Mouse (Mus musculus): ENCODE results near the gene Fam185a. TPM values are rescaled to one million over a fixed set of nuclear protein-coding genes. Genes with fewer than 3 reads are reported as not detected.

The Fam185a gene
- polyA plus RNA-seq, 1 experiment: 2.6 TPM

GRCm38 (mm10) chr5:21485197-21485829 is 60.6 kb downstream of the Fam185a start:
- no peak overlapping the region for H3K4me3 ChIP-seq (ENCODE audit: insufficient read depth, low read depth, low read length)
- H3K27me3 ChIP-seq (replicated peaks; ENCODE audit: control insufficient read depth, insufficient read depth, low read length): no peaks in the 10 kb centered on the region
- H3K4me1 ChIP-seq (ENCODE audit: control insufficient read depth, insufficient read depth, low read length): no peaks in the 10 kb centered on the region
- 93% methylated on average over 8 of the region's 8 CpGs for WGBS
- no peaks in the 10 kb centered on the region for H3K36me3 ChIP-seq (ENCODE audit: control insufficient read depth, insufficient read depth, low read length)
- TF ChIP-seq CTCF (conservative IDR thresholded peaks at IDR 0.05; ENCODE audit: insufficient read depth, insufficient read length, low read depth, low read length): no peak
- no peak for TF ChIP-seq POLR2A (IDR thresholded peaks at IDR 0.05; ENCODE audit: low read depth, low read length)
- no peak for DNase-seq
- no peak overlapping the region for H3K27ac ChIP-seq (ENCODE audit: insufficient read depth, low read depth, low read length)

- Histone ChIP-seq H3K27ac (ENCODE audit: insufficient read depth, low read depth, low read length) (no peak overlapping the region), H3K27me3 (replicated peaks; ENCODE audit: control insufficient read depth, insufficient read depth, low read length) (no peaks in the 10 kb centered on the region), H3K36me3 (ENCODE audit: control insufficient read depth, insufficient read depth, low read length) (no peaks in the 10 kb centered on the region), H3K4me3 (ENCODE audit: insufficient read depth, low read depth, low read length) (no peak overlapping the region), H3K4me1 (ENCODE audit: control insufficient read depth, insufficient read depth, low read length) (no peaks in the 10 kb centered on the region)
- WGBS: 67% methylated on average over 5 of the region's 5 CpGs
- DNase-seq: no peak
- TF ChIP-seq CTCF (conservative IDR thresholded peaks at IDR 0.05; ENCODE audit: insufficient read depth, insufficient read length, low read depth, low read length) (no peak), POLR2A (IDR thresholded peaks at IDR 0.05; ENCODE audit: low read depth, low read length) (no peak)
These were observed 62.0 kb downstream of the Fam185a start for GRCm38 (mm10) chr5:21486798-21487197.

- WGBS: 76% methylated on average over 3 of the region's 3 CpGs
- TF ChIP-seq POLR2A (IDR thresholded peaks at IDR 0.05; ENCODE audit: low read depth, low read length): no peak
- TF ChIP-seq CTCF (conservative IDR thresholded peaks at IDR 0.05; ENCODE audit: insufficient read depth, insufficient read length, low read depth, low read length): no peak
- H3K27me3 ChIP-seq (replicated peaks; ENCODE audit: control insufficient read depth, insufficient read depth, low read length): no peaks in the 10 kb centered on the region
- no peak for DNase-seq
- no peaks in the 10 kb centered on the region for H3K36me3 ChIP-seq (ENCODE audit: control insufficient read depth, insufficient read depth, low read length)
- no peak overlapping the region for H3K27ac ChIP-seq (ENCODE audit: insufficient read depth, low read depth, low read length)
- no peaks in the 10 kb centered on the region for H3K4me1 ChIP-seq (ENCODE audit: control insufficient read depth, insufficient read depth, low read length)
- H3K4me3 ChIP-seq (ENCODE audit: insufficient read depth, low read depth, low read length): no peak overlapping the region
These were observed 62.5 kb downstream of the Fam185a start for GRCm38 (mm10) chr5:21487306-21487705.

- Histone ChIP-seq H3K27ac (ENCODE audit: insufficient read depth, low read depth, low read length) (no peak overlapping the region), H3K36me3 (ENCODE audit: control insufficient read depth, insufficient read depth, low read length) (no peaks in the 10 kb centered on the region), H3K27me3 (replicated peaks; ENCODE audit: control insufficient read depth, insufficient read depth, low read length) (no peaks in the 10 kb centered on the region), H3K4me3 (ENCODE audit: insufficient read depth, low read depth, low read length) (no peak overlapping the region), H3K4me1 (ENCODE audit: control insufficient read depth, insufficient read depth, low read length) (no peaks in the 10 kb centered on the region)
- 90% methylated on average over 3 of the region's 3 CpGs for WGBS
- no peak for TF ChIP-seq POLR2A (IDR thresholded peaks at IDR 0.05; ENCODE audit: low read depth, low read length)
- TF ChIP-seq CTCF (conservative IDR thresholded peaks at IDR 0.05; ENCODE audit: insufficient read depth, insufficient read length, low read depth, low read length): no peak
- no peak for DNase-seq
These were observed 63.0 kb downstream of the Fam185a start for GRCm38 (mm10) chr5:21487716-21488115.

GRCm38 (mm10) chr5:21488506-21488905 is 63.7 kb downstream of the Fam185a start:
- TF ChIP-seq POLR2A (IDR thresholded peaks at IDR 0.05; ENCODE audit: low read depth, low read length): no peak
- no peak for TF ChIP-seq CTCF (conservative IDR thresholded peaks at IDR 0.05; ENCODE audit: insufficient read depth, insufficient read length, low read depth, low read length)
- H3K27me3 ChIP-seq (replicated peaks; ENCODE audit: control insufficient read depth, insufficient read depth, low read length): no peaks in the 10 kb centered on the region
- no peaks in the 10 kb centered on the region for H3K4me1 ChIP-seq (ENCODE audit: control insufficient read depth, insufficient read depth, low read length)
- no peak for DNase-seq
- no peak overlapping the region for H3K27ac ChIP-seq (ENCODE audit: insufficient read depth, low read depth, low read length)
- 93% methylated on average over 5 of the region's 5 CpGs for WGBS
- no peak overlapping the region for H3K4me3 ChIP-seq (ENCODE audit: insufficient read depth, low read depth, low read length)
- no peaks in the 10 kb centered on the region for H3K36me3 ChIP-seq (ENCODE audit: control insufficient read depth, insufficient read depth, low read length)

GRCm38 (mm10) chr5:21489135-21489534 is 64.4 kb downstream of the Fam185a start:
- WGBS: 73% methylated on average over 4 of the region's 4 CpGs
- H3K27ac ChIP-seq (ENCODE audit: insufficient read depth, low read depth, low read length): no peak overlapping the region
- H3K4me1 ChIP-seq (ENCODE audit: control insufficient read depth, insufficient read depth, low read length): no peaks in the 10 kb centered on the region
- H3K36me3 ChIP-seq (ENCODE audit: control insufficient read depth, insufficient read depth, low read length): no peaks in the 10 kb centered on the region
- H3K4me3 ChIP-seq (ENCODE audit: insufficient read depth, low read depth, low read length): no peak overlapping the region
- H3K27me3 ChIP-seq (replicated peaks; ENCODE audit: control insufficient read depth, insufficient read depth, low read length): no peaks in the 10 kb centered on the region
- TF ChIP-seq CTCF (conservative IDR thresholded peaks at IDR 0.05; ENCODE audit: insufficient read depth, insufficient read length, low read depth, low read length): no peak
- no peak for TF ChIP-seq POLR2A (IDR thresholded peaks at IDR 0.05; ENCODE audit: low read depth, low read length)
- DNase-seq: no peak

GRCm38 (mm10) chr5:21491469-21491868 is 66.7 kb downstream of the Fam185a start:
- H3K27me3 ChIP-seq (replicated peaks; ENCODE audit: control insufficient read depth, insufficient read depth, low read length): no peaks in the 10 kb centered on the region
- H3K27ac ChIP-seq (ENCODE audit: insufficient read depth, low read depth, low read length): no peak overlapping the region
- no peak for DNase-seq
- H3K36me3 ChIP-seq (ENCODE audit: control insufficient read depth, insufficient read depth, low read length): no peaks in the 10 kb centered on the region
- H3K4me3 ChIP-seq (ENCODE audit: insufficient read depth, low read depth, low read length): no peak overlapping the region
- 91% methylated on average over 2 of the region's 2 CpGs for WGBS
- TF ChIP-seq CTCF (conservative IDR thresholded peaks at IDR 0.05; ENCODE audit: insufficient read depth, insufficient read length, low read depth, low read length) (no peak), POLR2A (IDR thresholded peaks at IDR 0.05; ENCODE audit: low read depth, low read length) (no peak)
- no peaks in the 10 kb centered on the region for H3K4me1 ChIP-seq (ENCODE audit: control insufficient read depth, insufficient read depth, low read length)
